8 mouse cellular contexts compared by ENCODE assay signal in genomic region chr15:84854921-84855901, GRCm38 (mm10). TPM values are rescaled to one million over a fixed set of nuclear protein-coding genes. Genes with fewer than 3 reads are reported as not detected.
A peak's percentile ranks its signal among the peaks of the same experiment; 100 is the strongest.
DNase-seq lines count a peak whose midpoint lies in the region; ATAC-seq and TF ChIP-seq lines count a peak whose summit lies in the region.

No protein-coding gene starts in this region.

- peak overlapping the region; percentile 63 for H3K4me2 ChIP-seq in liver, embryonic 14.5 days (ENCODE audit: low read depth)
- H3K4me2 ChIP-seq in neural tube, embryonic 11.5 days (ENCODE audit: low read depth), result peak overlapping the region; percentile 83

- H3K4me1 ChIP-seq in liver, embryonic 14.5 days (replicated peaks; ENCODE audit: control insufficient read depth in 2 of 2, insufficient read depth in 2 of 2, low read length in 1 of 2), result peaks cover 0 to 2% of the 10 kb centered on the region in 2 experiments; a peak in 1 of 4 replicates
- H3K4me1 ChIP-seq in neural tube, embryonic 11.5 days (ENCODE audit: control insufficient read depth, insufficient read depth, low read length), result peaks cover 25% of the 10 kb centered on the region

- no peak for TF ChIP-seq EP300 in liver, embryonic 14.5 days (IDR thresholded peaks at IDR 0.05; ENCODE audit: low read depth)

- H3K27me3 ChIP-seq in liver, embryonic 14.5 days (ENCODE audit: control insufficient read depth, insufficient read depth, low read length), result peaks cover 62% of the 10 kb centered on the region
- no peaks in the 10 kb centered on the region for H3K27me3 ChIP-seq in neural tube, embryonic 11.5 days (ENCODE audit: control insufficient read depth, insufficient read depth, low read length)

- ATAC-seq in common myeloid progenitor, adult 5-6 weeks (replicated peaks; ENCODE audit: low read depth, poor library complexity, severe bottlenecking), result 0 out of 2 replicates have a peak, but pooled peaks have one; percentile 24
- ATAC-seq in granulocyte monocyte progenitor cell, adult 5-6 weeks (replicated peaks; ENCODE audit: poor library complexity, severe bottlenecking), result peak; percentile 4; the same call in 1 of the 2 replicates
- no peak; the same call in 1 of the 2 replicates for ATAC-seq in liver, embryonic 14.5 days (ENCODE audit: insufficient read depth)
- ATAC-seq in neural tube, embryonic 11.5 days (ENCODE audit: insufficient read depth, low FRiP score, low TSS enrichment), result peak; percentile 57

- peak; percentile 33 to 55 for DNase-seq in B cell, adult 2 months
- peak; percentile 64 for DNase-seq in ZHBTc4 (ENCODE audit: low read depth, low spot score)
- DNase-seq in kidney, adult 8-10 months, result peak; percentile 19 to 50
- no peak for DNase-seq in liver, embryonic 14.5 days (ENCODE audit: low read depth in 3 of 3, low spot score in 3 of 3)
- DNase-seq in neural tube, embryonic 11.5 days (ENCODE audit: low spot score), result peak; percentile 83
- peak; percentile 63 for DNase-seq in testis, postnatal 10 days (ENCODE audit: low spot score)

- no peak for TF ChIP-seq CTCF in liver, embryonic 14.5 days (IDR thresholded peaks at IDR 0.05; ENCODE audit: low read depth)

- no peak overlapping the region for H3K9ac ChIP-seq in liver, embryonic 14.5 days (replicated peaks)
- peak overlapping the region; percentile 97 for H3K9ac ChIP-seq in neural tube, embryonic 11.5 days (ENCODE audit: low read length)

- peak overlapping the region; percentile 23 to 50 for H3K4me3 ChIP-seq in liver, embryonic 14.5 days (ENCODE audit: insufficient read depth in 1 of 2, low read depth in 2 of 2, low read length in 2 of 2)
- H3K4me3 ChIP-seq in neural tube, embryonic 11.5 days (ENCODE audit: low read depth, low read length), result peak overlapping the region; percentile 86

- WGBS in liver, embryonic 14.5 days (ENCODE audit: insufficient replicate concordance), result under 1% methylated on average over 86 of the region's 88 CpGs
- under 1% methylated on average over 86 of the region's 88 CpGs for whole genome bisulfite sequencing in neural tube, embryonic 11.5 days

- H3K9me3 ChIP-seq in liver, embryonic 14.5 days (ENCODE audit: control insufficient read depth, low read length), result no peaks in the 10 kb centered on the region
- H3K9me3 ChIP-seq in neural tube, embryonic 11.5 days (ENCODE audit: control insufficient read depth, low read length), result no peaks in the 10 kb centered on the region

- H3K36me3 ChIP-seq in liver, embryonic 14.5 days (replicated peaks; ENCODE audit: control insufficient read depth, insufficient read depth, low read depth), result no peaks in the 10 kb centered on the region
- no peaks in the 10 kb centered on the region; the same call in 1 of the 2 replicates for H3K36me3 ChIP-seq in neural tube, embryonic 11.5 days (ENCODE audit: control insufficient read depth, insufficient read depth, low read length)

- H3K27ac ChIP-seq in liver, embryonic 14.5 days, result no peak overlapping the region
- H3K27ac ChIP-seq in neural tube, embryonic 11.5 days (ENCODE audit: low read depth, low read length), result peak overlapping the region; percentile 98

RNA-seq across cellular contexts. Expression of gene Phf21b, which starts 0.6 kb away (rescaled TPM):
- 5.3 TPM in 1 of 2 replicates, not detected in the other for total RNA-seq in common myeloid progenitor, adult 5-6 weeks (2017)
- total RNA-seq in granulocyte monocyte progenitor cell, adult 5-6 weeks (2014; fragmentation: Nextera tagmentation), result 0.06 and 2.5 TPM in 2 replicates
- not detected in 2 replicates for total RNA-seq in granulocyte monocyte progenitor cell, adult 5-6 weeks (2017)
- polyA plus RNA-seq in liver, embryonic 14.5 days (2012; rRNA removed), result 0.35 and 0.69 TPM in 2 replicates
- polyA plus RNA-seq in liver, embryonic 14.5 days (2014; fragmentation: Nextera tagmentation; extraction: Ambion mirVana), result not detected in 2 replicates
- 32.2 and 36.0 TPM in 2 replicates for polyA plus RNA-seq in neural tube, embryonic 11.5 days (2014; fragmentation: Nextera tagmentation; extraction: Ambion mirVana)

Comparison
In these comparisons a context has a peak if more than half of its experiments do, and no peak if none do; other contexts are left out.
1. DNase-seq: peak in B cell, adult 2 months (2 of 2), ZHBTc4 (single experiment), kidney, adult 8-10 months (2 of 2), neural tube, embryonic 11.5 days (single experiment) and testis, postnatal 10 days (single experiment); none in liver, embryonic 14.5 days (0 of 3).